Mouse (Mus musculus) liver, embryonic 14.5 days (tissue): Measurements from ENCODE around the gene Aar2.

Experiments used
- CTCF ChIP-seq: IDR thresholded peaks from 2 replicates; pipeline ENCODE4 v1.5.1; 2016; ENCODE audit warnings: antibody characterized with exemption, low read depth, control low read depth
- EP300 ChIP-seq: IDR thresholded peaks from 2 replicates; pipeline ENCODE4 v1.6.1; 2016; ENCODE audit warnings: antibody characterized with exemption, low read depth

GRCm38 (mm10) chr2:156589481-156589880 lies 42.1 kb downstream of the Aar2 start:
- TF ChIP-seq CTCF (no peak), EP300 (no peak)
